Mouse (Mus musculus) ES-E14 (cell line): ENCODE data around the gene Adamts16. TPM values are rescaled to one million over a fixed set of nuclear protein-coding genes. Genes with fewer than 3 reads are reported as not detected.

Experiments
- DNase-seq: peaks from one replicate; pipeline ENCODE4 v3.0.0-alpha.2; 2013; ENCODE audit warnings: low read depth, low spot score
- H3K27ac ChIP-seq: 2 replicates; pipeline ENCODE4 v1.5.1; 2012; ENCODE audit warnings: low read depth, mild to moderate bottlenecking, low read length, moderate library complexity, mixed read lengths; ENCODE audit not compliant: poor library complexity, insufficient read depth, severe bottlenecking
- H3K36me3 ChIP-seq: 2 replicates; pipeline ENCODE4 v1.6.1; 2012; ENCODE audit warnings: mild to moderate bottlenecking, low read length, moderate library complexity, mixed read lengths; ENCODE audit not compliant: control insufficient read depth, poor library complexity, insufficient read depth, severe bottlenecking
- H3K4me1 ChIP-seq, 2 experiments: fragments of 150-350 bp in 1 of 2; sonication (generic) in 1 of 2; 2 replicates each; pipeline ENCODE4 v1.6.1; 2012; ENCODE audit warnings: low read length in 2 of 2, mild to moderate bottlenecking in 1 of 2, mixed read lengths in 1 of 2; ENCODE audit not compliant: control insufficient read depth in 2 of 2, insufficient read depth in 2 of 2, poor library complexity in 1 of 2
- H3K4me3 ChIP-seq, 2 experiments: fragments of 150-350 bp in 1 of 2; sonication (generic) in 1 of 2; 2 replicates each; pipeline ENCODE4 v1.5.1; 2012; ENCODE audit warnings: low read length in 2 of 2, low read depth in 1 of 2, mild to moderate bottlenecking in 1 of 2, mixed read lengths in 1 of 2; ENCODE audit not compliant: insufficient read depth in 1 of 2, poor library complexity in 1 of 2, severe bottlenecking in 1 of 2
- H3K9ac ChIP-seq: 2 replicates; pipeline ENCODE4 v1.6.1; 2012; ENCODE audit warnings: low read depth, mild to moderate bottlenecking, low read length, mixed read lengths; ENCODE audit not compliant: poor library complexity, insufficient read depth, severe bottlenecking
- H3K9me3 ChIP-seq: fragments of 150-350 bp; sonication (generic); 2 replicates; pipeline ENCODE4 v1.6.1; 2012; ENCODE audit warnings: low read depth, mild to moderate bottlenecking, low read length; ENCODE audit not compliant: control insufficient read depth, insufficient read depth
- CHD2 ChIP-seq: IDR thresholded peaks from 2 replicates; pipeline ENCODE4 v1.6.1; 2014; ENCODE audit warnings: mild to moderate bottlenecking, low read depth, low read length, inconsistent platforms
- HCFC1 ChIP-seq: IDR thresholded peaks from 2 replicates; pipeline ENCODE4 v1.6.1; 2012; ENCODE audit warnings: low read length, inconsistent platforms, borderline replicate concordance; ENCODE audit not compliant: insufficient read depth
- MAFK ChIP-seq: IDR thresholded peaks from 2 replicates; pipeline ENCODE4 v1.6.1; 2014; ENCODE audit warnings: mild to moderate bottlenecking, low read depth, low read length, inconsistent platforms; ENCODE audit not compliant: insufficient read depth
- ZC3H11A ChIP-seq: IDR thresholded peaks from 2 replicates; pipeline ENCODE4 v1.6.1; 2012; ENCODE audit warnings: low read depth, mild to moderate bottlenecking, inconsistent platforms, low read length, borderline replicate concordance
- ZNF384 ChIP-seq: IDR thresholded peaks from 2 replicates; pipeline ENCODE4 v1.6.1; 2012; ENCODE audit warnings: low read depth, low read length, inconsistent platforms
- in situ Hi-C, 2 experiments: fragments of 600-800 bp; cut with MboI; formaldehyde crosslinking; loops; one replicate each; pipeline ENCODE4 v1.15.1; 2025; ENCODE audit warnings: low sequenced_read_pairs in 2 of 2, inconsistent platforms in 1 of 2; ENCODE audit not compliant: unreplicated experiment in 2 of 2
- total RNA-seq: library from RNA; depleted of rRNA; stranded (reverse); fragments of 300-350 nt; gene quantifications from 2 replicates; pipeline ENCODE4 v1.2.3, GENCODE M21; 2012

Adamts16 gene
- total RNA-seq, 1 experiment = 0.13 TPM

DNA sequence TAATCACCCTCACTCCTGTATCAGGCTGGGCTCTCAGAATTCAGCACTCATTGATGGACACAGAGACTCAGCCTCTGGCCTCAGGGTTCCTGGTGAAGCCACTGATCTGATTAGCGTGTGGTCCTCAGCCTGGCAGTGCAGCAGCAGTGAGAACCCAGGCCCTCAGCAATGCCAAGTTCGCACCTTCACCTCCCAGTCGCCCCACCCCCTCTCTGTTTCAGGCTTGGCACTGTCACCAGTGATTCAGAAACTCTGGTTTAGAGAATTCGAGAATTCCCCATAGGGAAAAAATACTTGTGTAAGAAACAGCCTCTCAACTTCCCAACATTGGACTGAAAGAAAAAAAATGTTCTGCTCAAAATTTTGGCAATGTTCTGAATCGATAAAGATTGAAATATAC, 108.8 kb downstream of the Adamts16 start:
- DNase-seq = no peak
- no peaks in the 10 kb centered on the region for H3K36me3 ChIP-seq
- no peaks in the 10 kb centered on the region for H3K4me1 ChIP-seq
- H3K9ac ChIP-seq = no peak overlapping the region
- H3K4me3 ChIP-seq = no peak overlapping the region
- H3K27ac ChIP-seq = no peak overlapping the region
- TF ChIP-seq HCFC1 (no peak), ZC3H11A (no peak), MAFK (no peak), ZNF384 (no peak), CHD2 (no peak)
- no peaks in the 10 kb centered on the region for H3K9me3 ChIP-seq
- in situ Hi-C loops = no loop called here

DNA sequence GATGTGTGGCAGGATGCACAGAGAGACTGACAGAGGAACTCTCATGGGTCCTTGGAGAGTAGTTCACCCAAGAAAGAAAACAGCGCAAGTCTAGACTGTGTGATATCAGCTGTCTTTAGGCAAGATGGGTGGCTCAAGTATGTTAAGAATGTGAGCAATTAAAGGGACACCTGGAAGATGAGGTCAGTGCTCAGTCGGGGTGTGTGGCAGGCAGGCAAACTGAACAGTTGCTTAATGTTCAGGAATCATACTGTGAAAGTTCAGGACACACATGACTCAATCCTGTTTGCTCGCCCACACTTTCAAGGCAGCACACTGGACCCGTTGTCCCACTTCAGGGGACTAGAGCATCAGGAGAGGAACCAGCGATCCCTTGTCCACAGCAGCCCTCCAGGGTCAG, 110.3 kb downstream of the Adamts16 start:
- in situ Hi-C loops = no loop called here
- TF ChIP-seq HCFC1 = no peak
- no peak for TF ChIP-seq ZNF384
- TF ChIP-seq ZC3H11A = no peak
- no peak for TF ChIP-seq CHD2
- no peak for TF ChIP-seq MAFK
- Histone ChIP-seq H3K4me3 (no peak overlapping the region), H3K9me3 (no peaks in the 10 kb centered on the region), H3K9ac (no peak overlapping the region), H3K27ac (no peak overlapping the region), H3K4me1 (no peaks in the 10 kb centered on the region), H3K36me3 (no peaks in the 10 kb centered on the region)
- DNase-seq = no peak

DNA sequence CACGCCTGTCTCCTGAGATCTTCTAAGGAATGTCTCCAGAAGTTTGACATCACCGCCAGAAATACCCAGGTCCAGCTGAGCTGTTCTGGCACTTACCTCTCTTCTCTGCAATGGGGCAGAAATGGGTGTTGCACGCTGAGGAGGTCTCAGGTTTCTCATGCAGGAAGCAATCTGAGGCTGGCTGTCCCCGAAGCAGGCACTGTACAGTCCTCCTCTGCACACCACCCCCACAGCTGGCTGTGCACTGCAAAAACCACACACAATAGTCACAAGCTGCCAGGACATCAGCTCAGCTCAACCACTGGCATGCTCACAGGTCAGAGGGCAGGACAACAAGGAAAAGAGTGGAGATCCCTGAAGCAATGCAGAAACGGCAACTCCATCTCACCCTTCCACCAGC, 111.6 kb downstream of the Adamts16 start:
- TF ChIP-seq HCFC1 (no peak), ZNF384 (no peak), CHD2 (no peak), ZC3H11A (no peak), MAFK (no peak)
- H3K4me1 ChIP-seq = no peaks in the 10 kb centered on the region
- no peak overlapping the region for H3K9ac ChIP-seq
- H3K4me3 ChIP-seq = no peak overlapping the region
- H3K27ac ChIP-seq = no peak overlapping the region
- no peak for DNase-seq
- H3K36me3 ChIP-seq = no peaks in the 10 kb centered on the region
- in situ Hi-C loops = no loop called here
- no peaks in the 10 kb centered on the region for H3K9me3 ChIP-seq

DNA sequence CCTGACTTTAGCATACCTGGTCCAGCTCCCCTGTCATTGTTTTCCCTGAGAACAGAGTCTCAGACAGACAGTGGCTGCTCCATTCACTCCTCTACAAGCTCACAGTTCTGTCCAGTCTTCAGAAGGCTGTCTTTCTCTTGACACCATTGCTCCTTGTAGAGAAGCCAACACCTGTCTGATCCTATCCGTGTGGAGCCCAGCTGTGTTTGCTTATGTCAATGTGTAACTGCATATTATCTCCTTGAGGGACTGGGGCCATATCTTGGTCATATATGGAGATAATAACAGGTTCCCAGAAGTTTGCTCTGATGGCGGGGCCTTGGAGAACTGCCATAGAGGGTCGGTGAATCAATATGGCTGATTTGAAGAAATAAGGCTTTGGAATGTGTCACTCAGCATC, 115.4 kb downstream of the Adamts16 start:
- no peaks in the 10 kb centered on the region for H3K9me3 ChIP-seq
- no peak for DNase-seq
- H3K36me3 ChIP-seq = no peaks in the 10 kb centered on the region
- no peak overlapping the region for H3K4me3 ChIP-seq
- no peaks in the 10 kb centered on the region for H3K4me1 ChIP-seq
- TF ChIP-seq CHD2 (no peak), MAFK (no peak), HCFC1 (no peak), ZC3H11A (no peak), ZNF384 (no peak)
- no peak overlapping the region for H3K27ac ChIP-seq
- in situ Hi-C loops = no loop called here
- no peak overlapping the region for H3K9ac ChIP-seq

DNA sequence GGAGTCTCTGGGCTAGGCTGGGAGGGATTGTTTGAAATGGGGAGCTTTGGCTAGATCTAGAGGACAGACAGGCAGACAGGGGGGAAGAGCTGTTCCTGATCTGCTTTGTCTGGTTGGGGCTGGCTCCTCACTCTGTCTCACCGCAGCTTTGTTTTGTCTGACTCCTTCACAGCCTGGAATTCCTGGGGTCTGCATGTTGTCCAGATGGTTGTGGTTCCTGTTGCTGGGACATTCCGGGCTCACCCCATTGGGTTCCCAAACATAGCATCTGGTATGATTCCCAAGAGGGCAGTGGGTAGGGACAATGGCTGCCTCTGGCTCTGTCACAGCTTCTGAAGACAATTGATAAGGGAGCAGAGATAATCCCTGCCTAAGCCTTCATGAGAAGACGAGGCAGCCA, 117.0 kb downstream of the Adamts16 start:
- Histone ChIP-seq H3K9ac (no peak overlapping the region), H3K4me1 (no peaks in the 10 kb centered on the region), H3K36me3 (no peaks in the 10 kb centered on the region), H3K4me3 (no peak overlapping the region), H3K9me3 (no peaks in the 10 kb centered on the region), H3K27ac (no peak overlapping the region)
- TF ChIP-seq CHD2 = no peak
- TF ChIP-seq MAFK = no peak
- TF ChIP-seq HCFC1 = no peak
- no peak for TF ChIP-seq ZNF384
- no peak for TF ChIP-seq ZC3H11A
- in situ Hi-C loops = no loop called here
- no peak for DNase-seq
